Mouse (Mus musculus) heart, postnatal 0 days (tissue): ENCODE data around the gene Carnmt1.

Experiments used
- CTCF ChIP-seq: IDR thresholded peaks from 2 replicates; pipeline ENCODE4 v1.5.1; 2016; ENCODE audit warnings: antibody characterized with exemption, control low read depth, low read depth
- EP300 ChIP-seq: IDR thresholded peaks from 2 replicates; pipeline ENCODE4 v1.6.1; 2016; ENCODE audit warnings: antibody characterized with exemption, low read depth

GRCm38 (mm10) chr19:18632231-18633185 is 38.1 kb upstream of the Carnmt1 start:
- TF ChIP-seq CTCF, result no peak
- no peak for TF ChIP-seq EP300
